Comparison of ENCODE assay signal across 15 mouse cellular contexts in the genomic region with DNA sequence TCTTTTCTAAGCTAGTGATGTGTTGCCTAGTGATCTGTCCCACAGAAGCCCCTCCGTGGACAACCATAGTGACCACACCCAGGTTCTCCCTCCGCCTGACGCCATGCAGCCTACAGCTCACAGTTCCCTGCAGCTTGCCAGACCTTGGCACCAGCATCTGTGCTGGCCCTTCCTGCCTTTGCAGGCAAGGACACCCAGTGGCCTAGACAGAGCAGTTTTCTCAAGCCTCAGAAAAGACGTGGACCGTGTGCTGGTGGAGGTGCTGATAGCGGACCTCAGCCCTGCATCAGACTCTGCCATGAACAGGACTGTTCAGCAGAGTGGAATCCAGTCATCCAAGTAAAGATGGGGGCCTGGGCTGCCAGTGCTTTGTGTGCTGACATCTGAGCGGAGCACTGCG. TPM values are rescaled to one million over a fixed set of nuclear protein-coding genes. Genes with fewer than 3 reads are reported as not detected.
DNase-seq lines count a peak whose midpoint lies in the region; ATAC-seq lines count a peak whose summit lies in the region.
"Had no signal": no experiment of that assay in that cellular context is flagged by ENCODE, and none has a peak within 500 bp of the region (broad histone marks: within the 10 kb centered on the region; RNA-seq: fewer than 3 reads in every experiment).

No protein-coding gene starts in this region.

- H3K9ac ChIP-seq in kidney, embryonic 15.5 days: no peak overlapping the region
- peak overlapping the region; percentile 27; the same call in 1 of the 2 replicates for H3K9ac ChIP-seq in hindbrain, embryonic 16.5 days (ENCODE audit: low read depth, low read length)
- H3K9ac ChIP-seq: lung, embryonic 15.5 days had no signal

- H3K4me1 ChIP-seq in kidney, embryonic 15.5 days: peaks cover 36% of the 10 kb centered on the region
- H3K4me1 ChIP-seq in hindbrain, embryonic 16.5 days (ENCODE audit: control insufficient read depth, insufficient read depth, low read depth, low read length): peaks cover 54% of the 10 kb centered on the region
- H3K4me1 ChIP-seq: lung, embryonic 15.5 days had no signal

- H3K27ac ChIP-seq in kidney, embryonic 15.5 days: no peak overlapping the region
- no peak overlapping the region for H3K27ac ChIP-seq in hindbrain, embryonic 16.5 days (ENCODE audit: low read depth, low read length)
- H3K27ac ChIP-seq: lung, embryonic 15.5 days; stomach, postnatal 0 days had no signal

- peaks cover 6% of the 10 kb centered on the region; the same call in 1 of the 2 replicates for H3K27me3 ChIP-seq in kidney, embryonic 15.5 days
- no peaks in the 10 kb centered on the region for H3K27me3 ChIP-seq in hindbrain, embryonic 16.5 days (replicated peaks; ENCODE audit: control insufficient read depth, insufficient read depth, low read length)
- H3K27me3 ChIP-seq: lung, embryonic 15.5 days had no signal

- peak; percentile 12; the same call in 1 of the 2 replicates for ATAC-seq in kidney, embryonic 15.5 days (replicated peaks; ENCODE audit: low FRiP score)
- ATAC-seq in hindbrain, embryonic 16.5 days: no peak

- no peak overlapping the region for H3K4me2 ChIP-seq in kidney, embryonic 15.5 days
- H3K4me2 ChIP-seq in hindbrain, embryonic 16.5 days (ENCODE audit: low read length): no peak overlapping the region
- H3K4me2 ChIP-seq: lung, embryonic 15.5 days had no signal

- DNase-seq in adrenal gland, adult 2 months: peak; percentile 54
- DNase-seq in adrenal gland, postnatal 4 days (ENCODE audit: low spot score in 2 of 2): no peak
- no peak for DNase-seq in kidney, adult 11 months
- peak; percentile 39 for DNase-seq in adrenal gland, postnatal 25 days
- DNase-seq in layer of hippocampus, postnatal 25 days (ENCODE audit: extremely low spot score in 1 of 2, low spot score in 1 of 2): no peak
- DNase-seq in urinary bladder, adult 18-20 months (ENCODE audit: low spot score in 2 of 2): no peak
- DNase-seq: kidney, postnatal 4 days; liver had no signal

- no peaks in the 10 kb centered on the region for H3K9me3 ChIP-seq in kidney, embryonic 15.5 days (replicated peaks)
- no peaks in the 10 kb centered on the region for H3K9me3 ChIP-seq in hindbrain, embryonic 16.5 days (ENCODE audit: control insufficient read depth, low read length)
- H3K9me3 ChIP-seq: lung, embryonic 15.5 days had no signal

- H3K4me3 ChIP-seq in kidney, embryonic 15.5 days (replicated peaks): no peak overlapping the region
- no peak overlapping the region for H3K4me3 ChIP-seq in hindbrain, embryonic 16.5 days (ENCODE audit: low read length)
- H3K4me3 ChIP-seq: erythroblast, embryonic 14.5 days; lung, embryonic 15.5 days had no signal

- H3K36me3 ChIP-seq in kidney, embryonic 15.5 days: peaks cover 20% of the 10 kb centered on the region; the same call in 1 of the 2 replicates
- H3K36me3 ChIP-seq in hindbrain, embryonic 16.5 days (ENCODE audit: control insufficient read depth, insufficient read depth, low read length): no peaks in the 10 kb centered on the region
- H3K36me3 ChIP-seq: lung, embryonic 15.5 days had no signal

- WGBS in kidney, embryonic 15.5 days: 47% methylated on average over 8 of the region's 8 CpGs
- WGBS in hindbrain, embryonic 16.5 days: 60% methylated on average over 8 of the region's 8 CpGs

RNA-seq across cellular contexts. Expression of gene Acsf3, which starts 35.1 kb away (rescaled TPM):
- 10 to 100 TPM; 40.4 to 42.3 TPM for total RNA-seq in adrenal gland, adult 2 months (2021)
- polyA plus RNA-seq in adrenal gland, adult 2 months (2012; rRNA removed): 44.4 and 45.8 TPM in 2 replicates
- 10 to 100 TPM; 34.0 to 35.8 TPM for total RNA-seq in adrenal gland, postnatal 4 days (2021)
- polyA plus RNA-seq in kidney, embryonic 15.5 days (2015; fragmentation: Nextera tagmentation; extraction: Ambion mirVana): 18.1 and 21.0 TPM in 2 replicates
- 36.6 and 40.9 TPM in 2 replicates for total RNA-seq in adrenal gland, postnatal 25 days (2021)
- polyA plus RNA-seq in hindbrain, embryonic 16.5 days (2015; fragmentation: Nextera tagmentation; extraction: Ambion mirVana): 17.8 and 19.3 TPM in 2 replicates
- total RNA-seq in layer of hippocampus, postnatal 25 days (2021): 10 to 100 TPM; 14.8 to 22.0 TPM

RNA-seq across cellular contexts. Expression of gene Cdh15, which starts 37.4 kb away (rescaled TPM):
- under 1 TPM; 0.79 to 0.95 TPM for total RNA-seq in adrenal gland, adult 2 months (2021)
- 0.72 and 0.79 TPM in 2 replicates for polyA plus RNA-seq in adrenal gland, adult 2 months (2012; rRNA removed)
- 1 to 10 TPM in 1 of 2 experiments, under 1 TPM in 1; 0.62 to 1.8 TPM for total RNA-seq in adrenal gland, postnatal 4 days (2021)
- 2.3 and 3.2 TPM in 2 replicates for polyA plus RNA-seq in kidney, embryonic 15.5 days (2015; fragmentation: Nextera tagmentation; extraction: Ambion mirVana)
- 0.55 TPM in 1 of 2 replicates, not detected in the other for total RNA-seq in adrenal gland, postnatal 25 days (2021)
- 2.3 and 2.9 TPM in 2 replicates for polyA plus RNA-seq in hindbrain, embryonic 16.5 days (2015; fragmentation: Nextera tagmentation; extraction: Ambion mirVana)
- 1 to 10 TPM in 1 of 2 experiments, under 1 TPM in 1; 0.70 to 1.2 TPM for total RNA-seq in layer of hippocampus, postnatal 25 days (2021)
- total RNA-seq: megakaryocyte progenitor cell, adult 5-6 weeks had no signal
- polyA plus RNA-seq: erythroblast, embryonic 14.5 days; heart, postnatal 0 days had no signal

Comparison
In these comparisons a context has a peak if more than half of its experiments do, and no peak if none do; other contexts are left out.
1. DNase-seq: peak in adrenal gland, adult 2 months (single experiment) and adrenal gland, postnatal 25 days (single experiment); none in adrenal gland, postnatal 4 days (0 of 2), kidney, adult 11 months (single experiment), layer of hippocampus, postnatal 25 days (0 of 2) and urinary bladder, adult 18-20 months (0 of 2).